Mouse (Mus musculus) kidney, adult 2 months (tissue): ENCODE results near the gene Tsr1.

Experiments used
- CTCF ChIP-seq: fragments of 200-500 bp; conservative IDR thresholded peaks from 2 replicates; pipeline ENCODE4 v1.5.1; 2011; ENCODE audit warnings: low read depth, mild to moderate bottlenecking, control low read depth, low read length, moderate library complexity, mixed read lengths; ENCODE audit not compliant: insufficient read depth, insufficient read length
- POLR2A ChIP-seq: fragments of 200-500 bp; IDR thresholded peaks from one replicate; pipeline ENCODE4 v1.6.1; 2011; ENCODE audit warnings: low read depth, low read length, control low read depth

DNA sequence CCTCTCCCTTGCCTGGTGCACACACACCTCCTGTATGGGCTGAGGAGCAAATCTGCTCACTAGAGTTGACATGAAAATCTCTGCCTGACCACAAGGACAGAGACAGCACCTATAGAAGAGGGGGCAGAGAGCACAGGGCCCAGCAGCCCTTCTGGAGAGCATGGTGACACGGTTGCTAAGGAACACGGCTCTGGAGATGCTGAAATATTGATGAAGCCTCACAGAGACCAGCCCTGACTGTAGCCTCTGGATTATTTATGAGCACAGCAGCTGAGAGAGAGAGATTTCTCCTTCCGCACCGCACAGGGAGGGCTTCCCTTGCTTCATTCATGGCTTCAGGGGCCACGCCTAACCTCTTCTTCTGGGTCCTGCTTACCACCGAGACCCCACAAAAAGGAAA, 28.3 kb upstream of the Tsr1 start:
- TF ChIP-seq POLR2A (no peak), CTCF (no peak)
